Mouse (Mus musculus) testis, postnatal 10 days (tissue): ENCODE measurements around the gene Pbsn.
"Not testable (repeated sequence)": the region's sequence is repeated elsewhere in the genome, so short reads cannot be mapped to it uniquely, and the experiment has no call there.

Experiments used
- DNase-seq: peaks from one replicate; pipeline ENCODE4 v3.0.0; 2021; ENCODE audit warnings: low spot score

Gene Pbsn

GRCm38 (mm10) chrX:77853523-77853922 is at the start of gene Pbsn:
Gene Pbsn, minus strand, starts transcription at chrX:77853623.
- DNase-seq: no peak

DNA sequence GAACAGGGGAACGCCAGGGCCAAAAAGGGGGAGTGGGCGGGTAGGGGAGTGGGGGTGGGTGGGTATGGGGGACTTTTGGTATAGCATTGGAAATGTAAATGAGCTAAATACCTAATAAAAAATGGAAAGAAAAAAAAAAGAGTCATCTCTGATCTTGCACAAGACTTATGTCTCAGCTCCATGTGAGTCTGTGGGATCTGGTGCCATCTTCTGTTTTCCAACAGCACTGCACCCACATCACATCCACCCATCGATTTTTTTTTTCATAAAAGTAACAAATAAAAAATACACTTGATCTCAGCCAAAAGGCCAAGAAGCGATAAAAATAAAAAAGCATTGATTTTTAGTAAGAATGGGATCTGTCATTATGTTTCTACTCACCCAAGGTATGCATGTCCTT is 26.6 kb upstream of the Pbsn start:
- DNase-seq: not testable (repeated sequence)

- DNase-seq: not testable (repeated sequence)
Measured at GRCm38 (mm10) chrX:77864458-77864857, 11.0 kb upstream of the Pbsn start, which contains the start of gene Gm14744. Gene Gm14744, plus strand, starts transcription at chrX:77864758.

GRCm38 (mm10) chrX:77812031-77812430 is 41.4 kb downstream of the Pbsn start:
- DNase-seq: no peak

GRCm38 (mm10) chrX:77810608-77811206 is 42.7 kb downstream of the Pbsn start:
- DNase-seq: peak; percentile 48

GRCm38 (mm10) chrX:77808602-77809001 is 44.8 kb downstream of the Pbsn start:
- peak; percentile 68 for DNase-seq

DNA sequence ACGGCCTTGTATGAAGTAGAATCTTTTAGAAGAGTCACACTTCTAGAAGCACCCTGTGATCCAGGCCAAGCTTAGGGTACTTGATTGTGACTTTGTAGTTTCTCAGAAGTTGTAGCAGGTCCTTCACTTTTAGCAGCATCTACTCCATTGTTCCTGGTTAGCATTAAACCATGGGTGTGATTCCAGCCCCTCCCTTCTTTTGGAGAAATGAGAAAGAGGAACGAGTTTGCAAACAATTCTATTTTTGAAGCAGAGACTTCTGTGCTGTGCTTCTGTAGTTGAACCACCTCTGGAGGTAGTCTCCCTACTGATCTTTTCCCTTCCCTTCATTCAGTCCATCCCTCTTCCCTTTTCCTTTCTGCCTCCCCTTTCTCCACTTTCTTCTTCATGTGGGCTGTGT is 51.1 kb downstream of the Pbsn start:
- DNase-seq: no peak

DNA sequence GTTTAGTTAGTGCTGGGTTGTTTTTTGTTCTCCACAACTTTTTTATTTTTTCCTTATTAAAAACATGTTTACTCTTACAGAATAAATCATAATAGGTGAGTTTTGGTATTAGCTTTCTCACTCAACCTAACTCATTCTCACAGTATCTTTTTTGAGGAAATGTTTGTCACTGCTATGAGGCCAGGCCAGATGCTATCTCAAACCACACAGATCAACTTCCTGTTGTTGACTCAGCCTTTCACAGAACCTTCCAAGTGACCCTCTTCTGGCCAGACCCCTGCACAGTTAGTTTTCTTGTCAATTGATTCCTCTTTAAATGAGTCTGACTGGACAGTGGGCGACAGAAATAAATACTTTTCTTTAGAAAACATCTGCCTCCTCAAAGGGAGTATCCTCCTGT is 51.9 kb downstream of the Pbsn start:
- DNase-seq: no peak

GRCm38 (mm10) chrX:77799554-77799953 is 53.9 kb downstream of the Pbsn start:
- no peak for DNase-seq

GRCm38 (mm10) chrX:77797801-77798200 is 55.6 kb downstream of the Pbsn start:
- DNase-seq: no peak

DNA sequence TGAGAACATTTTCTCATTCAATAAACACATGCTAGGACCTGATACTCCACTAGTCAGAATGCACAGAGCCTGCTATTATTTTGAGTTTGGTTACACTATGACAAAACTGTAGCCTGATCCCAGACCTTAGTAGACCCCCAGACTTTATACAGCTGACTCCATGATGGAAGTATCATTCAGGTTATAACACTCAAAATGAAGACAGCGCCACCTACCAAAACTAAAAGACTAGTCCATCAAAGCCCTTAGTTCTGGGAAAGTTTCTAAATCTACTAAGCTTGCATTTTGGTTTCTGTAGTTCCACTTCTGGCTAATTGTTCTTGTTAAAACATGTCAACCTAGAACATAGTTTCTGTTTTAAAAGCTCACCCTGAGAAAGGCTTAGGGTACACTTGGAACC is 56.5 kb downstream of the Pbsn start:
- no peak for DNase-seq

DNA sequence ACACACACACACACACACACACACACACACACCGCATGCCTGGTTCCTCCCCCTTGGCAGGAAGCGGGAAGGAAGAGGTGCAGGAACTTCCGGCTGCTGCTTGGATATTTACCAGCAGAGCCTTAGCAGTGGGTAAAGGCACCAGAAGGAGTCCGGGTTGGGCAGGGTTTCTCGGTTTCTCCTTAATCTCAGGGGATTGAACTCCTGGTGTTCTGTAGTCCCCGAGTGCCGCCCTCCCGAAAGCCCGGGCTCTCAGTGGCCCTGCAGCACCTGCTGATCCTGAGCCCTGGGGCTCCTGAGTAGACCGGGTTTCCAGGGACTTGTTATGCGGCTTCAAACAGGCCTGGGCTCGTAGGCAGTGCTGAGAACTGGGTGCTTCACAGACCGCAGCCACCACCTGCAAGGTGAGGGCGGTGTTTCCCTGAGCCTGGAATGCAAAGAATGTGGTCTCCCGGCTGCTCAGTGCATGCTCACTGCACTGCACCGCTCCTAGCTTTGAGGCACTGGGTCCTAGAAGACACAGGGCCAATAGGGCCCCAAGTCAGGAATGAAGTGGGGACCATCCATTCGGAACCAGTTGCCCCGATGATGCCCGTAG is 57.1 kb downstream of the Pbsn start, which contains the start of gene Prkx:
TSS of gene Prkx (minus strand) at position 41 of the 598 bp plus-strand sequence.
- no peak for DNase-seq

GRCm38 (mm10) chrX:77795858-77796174 is 57.6 kb downstream of the Pbsn start:
- peak; percentile 91 for DNase-seq

DNA sequence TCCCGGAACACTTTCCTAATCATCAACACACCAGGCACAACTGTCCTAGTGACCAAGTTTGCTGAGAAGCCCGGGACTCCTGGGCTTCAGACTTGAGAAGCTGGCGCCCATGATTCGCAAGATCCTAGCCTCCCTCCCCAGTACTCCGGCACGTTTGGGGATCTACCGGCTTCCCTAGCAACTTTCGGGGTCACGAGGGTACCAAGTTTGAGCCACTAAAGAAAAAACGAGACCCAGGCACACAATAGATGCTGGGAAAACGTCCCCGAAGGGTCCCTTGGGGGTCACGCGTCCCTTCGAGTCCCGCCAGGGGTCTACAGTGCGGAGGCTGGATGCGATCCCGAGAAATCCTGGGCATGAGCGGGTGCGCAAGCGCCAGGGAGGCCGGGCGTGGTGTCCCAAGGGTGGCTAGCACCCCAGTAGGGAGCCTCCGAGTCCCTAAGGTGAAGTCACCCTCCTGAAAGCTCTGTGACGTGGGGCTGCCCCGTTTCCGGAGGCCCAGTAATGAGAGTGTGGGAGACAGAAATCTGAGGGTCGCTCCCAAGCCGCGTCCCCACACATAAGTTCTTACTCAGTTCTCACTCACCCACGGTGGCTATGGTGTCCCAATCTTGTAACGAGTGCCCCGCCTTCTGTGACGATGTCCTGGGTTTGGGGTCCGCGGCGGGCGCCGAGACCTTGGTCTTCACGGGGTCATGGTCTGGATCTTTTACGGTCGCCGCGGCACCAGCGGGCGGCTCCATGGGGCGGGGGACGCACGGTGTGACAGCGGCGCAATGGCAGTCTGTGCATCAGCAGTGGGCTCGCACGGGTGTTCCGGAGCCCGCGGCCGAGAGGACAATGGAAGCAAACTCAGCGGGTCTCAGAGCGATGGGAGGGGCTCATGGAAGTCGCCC is 58.2 kb downstream of the Pbsn start:
- DNase-seq: peak; percentile 42

- DNase-seq: no peak
Measured at GRCm38 (mm10) chrX:77788675-77789074, 64.7 kb downstream of the Pbsn start.
